Mouse (Mus musculus): Measurements from ENCODE around the gene Olfr1326-ps1.

The Olfr1326-ps1 gene

GRCm38 (mm10) chrX:74574788-74575187, at the start of gene Olfr1326-ps1:
Gene Olfr1326-ps1 (minus strand): TSS chrX:74574888.

GRCm38 (mm10) chrX:74592379-74592778, 17.7 kb upstream of the Olfr1326-ps1 start, which contains the start of gene Olfr1325:
Gene Olfr1325 (plus strand): TSS chrX:74592679.
- WGBS, result 92% methylated on average over 2 of the region's 2 CpGs

Measured in cerebral cortex, adult 2 months (tissue).